Mouse (Mus musculus): ENCODE results near the gene Mfap3.
A peak's percentile ranks its signal among the peaks of the same experiment; 100 is the strongest.
"Not testable (repeated sequence)": the region's sequence is repeated elsewhere in the genome, so short reads cannot be mapped to it uniquely, and the experiment has no call there.

Mfap3 gene

GRCm38 (mm10) chr11:57529111-57529510, 10.6 kb downstream of the Mfap3 start:
- no peak for DNase-seq (ENCODE audit: low spot score in 2 of 2)

- no peak for DNase-seq (ENCODE audit: low spot score in 2 of 2)
These were observed 13.0 kb downstream of the Mfap3 start for GRCm38 (mm10) chr11:57531300-57531950.

GRCm38 (mm10) chr11:57532306-57532705, 13.8 kb downstream of the Mfap3 start:
- DNase-seq (ENCODE audit: low spot score in 2 of 2), result no peak

GRCm38 (mm10) chr11:57535912-57536311, 17.4 kb downstream of the Mfap3 start:
- no peak for DNase-seq (ENCODE audit: low spot score in 2 of 2)

- no peak for DNase-seq (ENCODE audit: low spot score in 2 of 2)
These were observed 21.5 kb downstream of the Mfap3 start for GRCm38 (mm10) chr11:57539841-57540418.

GRCm38 (mm10) chr11:57540681-57541080, 22.2 kb downstream of the Mfap3 start:
- no peak for DNase-seq (ENCODE audit: low spot score in 2 of 2)

GRCm38 (mm10) chr11:57548618-57549550, 30.4 kb downstream of the Mfap3 start:
- DNase-seq (ENCODE audit: low spot score in 2 of 2), result peak; percentile 84 to 87

GRCm38 (mm10) chr11:57550230-57550629, 31.8 kb downstream of the Mfap3 start:
- no peak for DNase-seq (ENCODE audit: low spot score in 2 of 2)

GRCm38 (mm10) chr11:57551016-57551415, 32.6 kb downstream of the Mfap3 start:
- no peak for DNase-seq (ENCODE audit: low spot score in 2 of 2)

- no peak for DNase-seq (ENCODE audit: low spot score in 2 of 2)
These were observed 34.7 kb downstream of the Mfap3 start for GRCm38 (mm10) chr11:57553015-57553780.

- DNase-seq (ENCODE audit: low spot score in 2 of 2), result not testable (repeated sequence)
These were observed 39.5 kb downstream of the Mfap3 start for GRCm38 (mm10) chr11:57557936-57558335.

- no peak for DNase-seq (ENCODE audit: low spot score in 2 of 2)
These were observed 46.1 kb downstream of the Mfap3 start for GRCm38 (mm10) chr11:57564564-57564963.

GRCm38 (mm10) chr11:57566091-57567035, 47.9 kb downstream of the Mfap3 start:
- DNase-seq (ENCODE audit: low spot score in 2 of 2), result peak; percentile 40 to 61

- DNase-seq (ENCODE audit: low spot score in 2 of 2), result no peak
These were observed 50.6 kb downstream of the Mfap3 start for GRCm38 (mm10) chr11:57568950-57569490.

- DNase-seq (ENCODE audit: low spot score in 2 of 2), result no peak
These were observed 52.6 kb downstream of the Mfap3 start for GRCm38 (mm10) chr11:57571035-57571434.

GRCm38 (mm10) chr11:57573686-57574274, 55.3 kb downstream of the Mfap3 start:
- DNase-seq (ENCODE audit: low spot score in 2 of 2), result no peak

GRCm38 (mm10) chr11:57576871-57577515, 58.5 kb downstream of the Mfap3 start:
- DNase-seq (ENCODE audit: low spot score in 2 of 2), result peak; percentile 68 to 85

- DNase-seq (ENCODE audit: low spot score in 2 of 2), result peak; percentile 35 to 37
These were observed 64.6 kb downstream of the Mfap3 start for GRCm38 (mm10) chr11:57582818-57583635.
